Mouse (Mus musculus): Measurements from ENCODE around the gene Vegfb. TPM values are rescaled to one million over a fixed set of nuclear protein-coding genes. Genes with fewer than 3 reads are reported as not detected.

Vegfb gene
- 10 to 100 TPM; 93.3 to 98.7 TPM for total RNA-seq (2021)
- long read RNA-seq, experiment 1, transcript Vegfb-201 (7 exons, 1,281 nt) = minor isoform, 46 of 144 reads
- long read RNA-seq, experiment 1, transcript Vegfb-202 (7 exons, 1,158 nt) = major isoform, 62 of 144 reads
- long read RNA-seq, experiment 1, partial matches to known transcripts = 8 of 144 reads
- long read RNA-seq, experiment 1, other reads (novel, unspliced or antisense) = 28 of 144 reads
- long read RNA-seq, experiment 2, transcript Vegfb-202 (7 exons, 1,158 nt) = major isoform, 42 of 99 reads
- long read RNA-seq, experiment 2, transcript Vegfb-201 (7 exons, 1,281 nt) = minor isoform, 39 of 99 reads
- long read RNA-seq, experiment 2, partial matches to known transcripts = 8 of 99 reads
- long read RNA-seq, experiment 2, other reads (novel, unspliced or antisense) = 10 of 99 reads

GRCm38 (mm10) chr19:6987061-6987903, at the start of gene Vegfb:
Gene Vegfb (minus strand): TSS chr19:6987651.
- DNase-seq (ENCODE audit: low spot score in 2 of 2) = peak; percentile 50 to 67

- DNase-seq (ENCODE audit: low spot score in 2 of 2) = no peak
Measured at GRCm38 (mm10) chr19:7034006-7034405, 46.6 kb upstream of the Vegfb start.

- peak; percentile 66 to 80 for DNase-seq (ENCODE audit: low spot score in 2 of 2)
Measured at GRCm38 (mm10) chr19:7029531-7029930, 42.1 kb upstream of the Vegfb start.

- peak in 1 of 2 experiments; percentile 22 for DNase-seq (ENCODE audit: low spot score in 2 of 2)
Measured at GRCm38 (mm10) chr19:7020224-7020641, 32.8 kb upstream of the Vegfb start.

GRCm38 (mm10) chr19:7019191-7019590, 31.7 kb upstream of the Vegfb start, which contains the start of gene Fermt3:
Gene Fermt3 (minus strand): TSS chr19:7019469.
- DNase-seq (ENCODE audit: low spot score in 2 of 2) = no peak

GRCm38 (mm10) chr19:7018546-7018945, 31.1 kb upstream of the Vegfb start:
- no peak for DNase-seq (ENCODE audit: low spot score in 2 of 2)

- no peak for DNase-seq (ENCODE audit: low spot score in 2 of 2)
Measured at GRCm38 (mm10) chr19:7017541-7018457, 30.3 kb upstream of the Vegfb start.

GRCm38 (mm10) chr19:7014481-7015135, 27.2 kb upstream of the Vegfb start:
- DNase-seq (ENCODE audit: low spot score in 2 of 2) = no peak

GRCm38 (mm10) chr19:7013984-7014383, 26.5 kb upstream of the Vegfb start:
- no peak for DNase-seq (ENCODE audit: low spot score in 2 of 2)

GRCm38 (mm10) chr19:7012426-7012825, 25.0 kb upstream of the Vegfb start:
- DNase-seq (ENCODE audit: low spot score in 2 of 2) = no peak

GRCm38 (mm10) chr19:7006892-7007593, 19.6 kb upstream of the Vegfb start:
- DNase-seq (ENCODE audit: low spot score in 2 of 2) = no peak

- DNase-seq (ENCODE audit: low spot score in 2 of 2) = no peak
Measured at GRCm38 (mm10) chr19:6999360-7000063, 12.1 kb upstream of the Vegfb start.

GRCm38 (mm10) chr19:6997721-6998290, 10.4 kb upstream of the Vegfb start:
- DNase-seq (ENCODE audit: low spot score in 2 of 2) = no peak

GRCm38 (mm10) chr19:6996006-6996405, 8.6 kb upstream of the Vegfb start, which contains the start of the genes Nudt22 and Trpt1:
Gene Nudt22 (minus strand): TSS chr19:6996117.
Gene Trpt1 (plus strand): TSS chr19:6996131.
- peak; percentile 82 to 87 for DNase-seq (ENCODE audit: low spot score in 2 of 2)

GRCm38 (mm10) chr19:6995255-6995991, 8.0 kb upstream of the Vegfb start:
- no peak for DNase-seq (ENCODE audit: low spot score in 2 of 2)

- no peak for DNase-seq (ENCODE audit: low spot score in 2 of 2)
Measured at GRCm38 (mm10) chr19:6994489-6994888, 7.0 kb upstream of the Vegfb start.

- DNase-seq (ENCODE audit: low spot score in 2 of 2) = no peak
Measured at GRCm38 (mm10) chr19:6994002-6994401, 6.6 kb upstream of the Vegfb start.
